Mouse (Mus musculus): ENCODE data around the gene Gm20388.

DNA sequence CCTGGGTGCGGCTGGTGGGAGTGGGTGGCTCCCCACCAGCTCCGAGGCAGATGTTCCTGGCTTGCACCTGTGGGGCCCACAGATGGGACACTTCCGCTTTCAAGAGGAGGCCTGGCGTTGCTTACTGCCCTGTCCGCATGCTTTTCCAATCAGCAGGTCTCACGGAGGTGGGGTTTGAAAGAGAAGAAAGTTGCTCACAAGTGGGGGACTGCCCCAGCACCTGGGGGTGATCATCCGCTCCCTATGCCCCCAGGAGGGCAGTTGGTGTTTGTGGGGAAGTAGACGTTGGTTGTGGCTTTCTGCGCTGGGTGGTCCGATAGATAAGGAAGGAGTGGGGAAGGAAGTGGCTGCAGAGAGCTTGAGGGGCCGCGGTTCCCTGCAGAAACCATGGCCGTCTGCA, 2790.0 kb downstream of the Gm20388 start:
- TF ChIP-seq CTCF (IDR thresholded peaks at IDR 0.05; ENCODE audit: low read depth) (no peak), EP300 (IDR thresholded peaks at IDR 0.05; ENCODE audit: low read depth) (no peak)
